Mouse (Mus musculus) C2C12 (cell line): Measurements from ENCODE around the gene Gspt2.

ENCODE experiments used
- CTCF ChIP-seq: IDR thresholded peaks from one replicate; pipeline ENCODE4 v1.5.1; 2011; ENCODE audit not compliant: control insufficient read depth, insufficient read depth, insufficient read length
- MAX ChIP-seq: IDR thresholded peaks from one replicate; pipeline ENCODE4 v1.6.1; 2011; ENCODE audit warnings: mild to moderate bottlenecking, control low read depth

DNA sequence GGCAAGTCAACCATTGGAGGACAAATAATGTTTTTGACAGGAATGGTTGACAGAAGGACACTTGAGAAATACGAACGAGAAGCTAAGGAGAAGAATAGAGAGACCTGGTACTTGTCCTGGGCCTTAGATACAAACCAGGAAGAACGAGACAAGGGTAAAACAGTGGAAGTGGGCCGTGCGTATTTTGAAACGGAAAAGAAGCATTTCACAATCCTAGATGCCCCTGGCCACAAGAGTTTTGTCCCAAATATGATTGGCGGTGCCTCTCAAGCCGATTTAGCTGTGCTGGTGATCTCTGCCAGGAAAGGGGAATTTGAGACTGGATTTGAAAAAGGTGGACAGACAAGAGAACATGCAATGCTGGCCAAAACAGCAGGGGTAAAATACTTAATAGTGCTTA is 1.0 kb downstream of the Gspt2 start:
- no peak for TF ChIP-seq CTCF
- TF ChIP-seq MAX: no peak
